Mouse (Mus musculus) liver (tissue): ENCODE measurements around the gene Arhgef10l.

Experiments used
- DNase-seq: peaks from one replicate; pipeline ENCODE4 v3.0.0-alpha.2; 2020; ENCODE audit warnings: mixed read lengths

The Arhgef10l gene

GRCm38 (mm10) chr4:140656529-140656928, 9.3 kb downstream of the Arhgef10l start:
- no peak for DNase-seq

- no peak for DNase-seq
These were observed 11.0 kb downstream of the Arhgef10l start for GRCm38 (mm10) chr4:140654798-140655197.

- DNase-seq = no peak
These were observed 11.8 kb downstream of the Arhgef10l start for GRCm38 (mm10) chr4:140653835-140654583.

- no peak for DNase-seq
These were observed 16.1 kb downstream of the Arhgef10l start for GRCm38 (mm10) chr4:140649731-140650130.

- no peak for DNase-seq
These were observed 16.6 kb downstream of the Arhgef10l start for GRCm38 (mm10) chr4:140649207-140649591.

- no peak for DNase-seq
These were observed 17.2 kb downstream of the Arhgef10l start for GRCm38 (mm10) chr4:140648443-140649206.

- DNase-seq = no peak
These were observed 17.9 kb downstream of the Arhgef10l start for GRCm38 (mm10) chr4:140647711-140648421.

GRCm38 (mm10) chr4:140645638-140646037, 20.2 kb downstream of the Arhgef10l start:
- no peak for DNase-seq

- DNase-seq = no peak
These were observed 21.1 kb downstream of the Arhgef10l start for GRCm38 (mm10) chr4:140644701-140645100.

GRCm38 (mm10) chr4:140644276-140644675, 21.5 kb downstream of the Arhgef10l start:
- no peak for DNase-seq

- DNase-seq = no peak
These were observed 23.4 kb downstream of the Arhgef10l start for GRCm38 (mm10) chr4:140642378-140642777.

GRCm38 (mm10) chr4:140641414-140641918, 24.3 kb downstream of the Arhgef10l start:
- no peak for DNase-seq

GRCm38 (mm10) chr4:140640668-140641067, 25.1 kb downstream of the Arhgef10l start:
- DNase-seq = no peak

GRCm38 (mm10) chr4:140640242-140640523, 25.6 kb downstream of the Arhgef10l start:
- no peak for DNase-seq

GRCm38 (mm10) chr4:140639431-140640241, 26.2 kb downstream of the Arhgef10l start:
- DNase-seq = no peak

- no peak for DNase-seq
These were observed 27.2 kb downstream of the Arhgef10l start for GRCm38 (mm10) chr4:140638591-140638990.

GRCm38 (mm10) chr4:140637269-140637668, 28.5 kb downstream of the Arhgef10l start:
- DNase-seq = no peak

GRCm38 (mm10) chr4:140636312-140636996, 29.4 kb downstream of the Arhgef10l start:
- DNase-seq = no peak

GRCm38 (mm10) chr4:140634861-140635388, 30.9 kb downstream of the Arhgef10l start:
- no peak for DNase-seq

GRCm38 (mm10) chr4:140631276-140631849, 34.4 kb downstream of the Arhgef10l start:
- no peak for DNase-seq

- no peak for DNase-seq
These were observed 35.1 kb downstream of the Arhgef10l start for GRCm38 (mm10) chr4:140630651-140631241.
